Mouse (Mus musculus): ENCODE data around the gene Kif24. TPM values are rescaled to one million over a fixed set of nuclear protein-coding genes. Genes with fewer than 3 reads are reported as not detected.

Gene Kif24
- total RNA-seq, 2 experiments from 2014 or later: 0.21 to 0.32 TPM

DNA sequence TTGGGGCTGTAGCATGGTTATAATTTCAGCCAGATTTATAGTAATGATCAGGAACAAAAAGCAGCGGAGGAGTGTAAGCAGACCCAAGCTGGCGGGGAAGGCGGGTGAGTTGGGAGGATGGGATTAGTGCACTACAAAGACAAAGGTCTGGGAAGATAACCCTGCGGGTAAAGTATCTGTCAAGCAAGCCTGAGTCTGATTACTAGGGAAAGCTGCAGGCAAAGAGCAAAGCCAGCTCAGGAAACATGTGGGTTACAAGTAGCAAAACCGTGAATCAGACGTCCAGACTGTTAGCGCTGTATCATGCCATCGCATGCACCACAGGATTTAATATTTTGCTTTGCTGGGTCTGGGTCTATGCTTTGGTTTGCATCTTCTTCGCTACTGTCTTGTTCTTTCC, 58.1 kb downstream of the Kif24 start:
- DNase-seq (ENCODE audit: low spot score): no peak

DNA sequence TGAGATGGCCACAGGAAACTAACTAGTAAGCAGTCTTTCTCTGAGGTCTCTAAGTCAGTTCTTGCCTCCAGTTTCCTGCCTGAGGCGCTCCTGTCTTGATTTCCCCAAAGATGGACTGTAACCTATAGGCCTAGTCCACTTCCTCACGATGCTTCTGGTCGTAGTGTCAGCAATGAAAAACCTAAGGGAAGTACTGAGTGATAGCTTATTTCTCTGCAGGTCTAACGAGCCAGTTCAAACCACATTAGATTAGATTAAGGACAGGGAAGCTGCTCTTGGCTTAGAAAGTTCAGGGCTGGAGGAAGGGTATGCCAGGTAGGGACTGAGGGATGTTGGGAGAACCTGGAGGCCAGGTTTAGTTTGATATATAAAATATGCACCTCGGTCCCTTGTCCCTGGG, 63.1 kb downstream of the Kif24 start:
- no peak for DNase-seq (ENCODE audit: low spot score)

DNA sequence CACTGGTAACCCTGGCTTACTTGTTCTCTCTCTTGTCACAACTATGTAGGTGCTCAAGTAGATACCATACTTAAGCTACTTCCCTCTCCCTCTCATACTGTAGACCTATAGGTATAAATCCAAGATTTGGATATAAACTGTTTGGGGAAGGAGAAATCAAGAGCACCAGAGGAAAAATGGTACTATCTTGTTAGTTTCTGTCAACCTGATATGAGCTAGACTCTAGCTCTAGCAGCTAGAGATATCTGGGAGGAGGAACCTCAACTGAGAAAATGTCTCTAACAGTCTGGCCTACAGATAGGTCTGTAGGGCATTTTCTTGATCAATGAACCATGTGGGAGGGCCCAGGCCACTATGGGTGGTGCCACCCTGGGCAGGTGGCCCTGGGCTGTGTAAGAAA, 63.5 kb downstream of the Kif24 start:
- DNase-seq (ENCODE audit: low spot score): no peak

DNA sequence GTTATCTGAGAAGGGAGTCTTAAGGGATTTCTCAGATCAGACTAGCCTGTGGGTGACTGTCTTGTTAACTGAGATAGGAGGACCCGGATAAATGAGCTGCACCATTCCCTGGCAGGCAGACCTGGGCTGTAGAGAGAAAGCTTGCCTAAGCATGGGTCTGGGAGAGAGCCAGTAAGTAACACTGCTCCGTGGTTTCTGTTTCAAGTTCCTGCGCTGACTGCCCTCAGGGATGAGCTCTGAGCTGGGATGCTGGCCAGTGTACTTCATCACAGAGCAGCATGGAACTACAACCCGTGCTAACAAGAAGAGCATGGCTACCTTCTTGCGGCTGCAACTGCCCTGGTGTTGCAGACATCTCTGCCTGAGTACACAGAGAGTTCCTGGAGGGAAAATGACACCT, 64.8 kb downstream of the Kif24 start:
- DNase-seq (ENCODE audit: low spot score): peak; percentile 89

DNA sequence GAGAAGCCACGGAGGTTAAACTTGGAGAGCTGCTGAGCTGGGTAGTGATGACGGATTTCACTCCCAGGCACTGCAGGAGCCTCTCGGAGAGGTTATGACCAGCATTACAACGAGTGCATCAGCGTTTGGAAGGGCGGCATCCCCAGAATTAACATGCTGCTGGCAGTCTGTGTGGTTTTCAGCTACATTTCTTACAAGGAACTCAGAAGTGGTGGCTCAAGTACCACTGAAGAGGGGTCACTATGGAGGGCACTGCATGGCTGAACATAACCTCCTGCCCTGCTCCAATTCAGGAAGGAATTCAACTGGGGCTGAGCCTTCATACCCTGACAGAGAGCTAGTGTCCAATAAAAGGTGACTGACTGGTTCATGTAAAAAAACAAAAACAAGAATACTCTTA, 66.3 kb downstream of the Kif24 start:
- no peak for DNase-seq (ENCODE audit: low spot score)

DNA sequence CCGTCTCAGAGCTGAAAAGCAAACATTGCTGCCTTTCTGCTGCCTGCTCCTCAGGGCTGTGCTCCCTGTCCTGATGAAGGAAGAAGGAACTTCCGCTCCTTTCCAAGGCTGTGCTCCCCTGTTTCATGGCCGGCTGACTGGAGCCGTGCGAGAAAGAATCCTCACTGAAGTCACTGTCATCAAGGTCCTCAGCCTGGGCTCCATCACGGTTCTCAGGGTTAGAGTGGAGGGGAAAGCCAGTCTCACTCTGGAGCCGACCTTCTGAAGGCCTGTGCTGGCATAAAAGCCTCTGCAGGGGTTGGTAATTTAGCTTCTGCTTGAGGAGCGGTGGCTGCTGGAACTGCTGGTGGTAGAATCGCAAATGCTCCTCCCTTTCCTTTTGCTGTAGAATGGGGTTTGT, 70.0 kb downstream of the Kif24 start:
- no peak for DNase-seq (ENCODE audit: low spot score)

DNA sequence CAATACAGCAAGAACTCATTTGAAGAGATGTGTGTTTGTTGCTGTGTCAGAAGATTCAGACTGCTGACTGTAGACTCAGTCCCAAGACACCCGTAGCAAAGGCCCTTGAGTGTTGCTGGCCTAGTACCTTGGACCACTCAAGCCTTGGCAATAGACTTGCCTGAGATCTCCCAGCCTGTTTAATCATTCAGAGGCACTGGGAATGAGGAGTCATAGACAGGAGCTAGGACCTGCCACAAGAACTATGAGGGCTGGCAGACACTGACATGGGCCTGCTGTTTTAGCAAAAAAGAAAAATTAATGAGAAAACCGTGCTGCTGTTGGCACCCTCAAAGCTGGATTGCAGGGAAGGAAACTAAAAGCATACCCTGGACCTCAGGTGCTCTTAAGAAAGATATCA, 73.7 kb downstream of the Kif24 start:
- DNase-seq (ENCODE audit: low spot score): no peak

DNA sequence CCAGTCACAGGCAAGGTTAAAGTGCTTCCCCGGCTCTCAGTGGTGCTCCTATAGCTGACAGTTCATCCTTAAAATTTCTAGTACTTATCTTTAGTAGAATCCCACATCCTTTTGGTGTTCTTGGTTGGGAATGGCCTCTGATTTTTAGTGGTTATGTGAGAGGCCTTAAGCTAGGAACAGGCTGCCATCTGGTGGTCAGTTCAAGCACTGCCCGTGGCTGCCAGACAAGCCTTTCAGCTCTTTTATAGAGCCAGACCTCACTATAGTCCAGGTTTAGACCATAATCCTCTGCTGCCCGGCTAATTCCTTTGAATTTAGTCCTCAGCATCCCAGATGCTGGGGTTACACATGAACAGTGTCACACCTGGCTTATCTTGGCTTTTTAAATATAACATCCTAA, 74.6 kb downstream of the Kif24 start:
- peak; percentile 88 for DNase-seq (ENCODE audit: low spot score)

DNA sequence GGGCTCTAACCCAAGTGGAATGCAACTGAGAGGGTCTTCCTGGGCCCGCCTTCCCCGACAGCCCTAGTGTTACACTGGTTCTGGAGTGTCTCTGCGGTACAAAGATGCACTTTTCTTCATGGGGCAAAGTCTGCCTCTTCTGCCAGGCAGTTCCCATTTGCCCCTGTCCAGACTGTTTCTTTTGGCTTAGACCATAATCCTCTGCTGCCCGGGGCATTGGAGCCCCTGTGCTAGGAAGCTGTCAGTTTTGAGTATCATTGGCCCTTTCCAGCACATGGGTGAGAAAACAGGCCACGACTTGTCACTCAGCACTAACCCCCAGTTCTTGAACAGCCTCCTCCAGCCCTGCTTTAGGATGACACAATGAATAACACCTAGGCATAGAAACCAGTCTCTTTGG, 75.4 kb downstream of the Kif24 start:
- DNase-seq (ENCODE audit: low spot score): no peak

DNA sequence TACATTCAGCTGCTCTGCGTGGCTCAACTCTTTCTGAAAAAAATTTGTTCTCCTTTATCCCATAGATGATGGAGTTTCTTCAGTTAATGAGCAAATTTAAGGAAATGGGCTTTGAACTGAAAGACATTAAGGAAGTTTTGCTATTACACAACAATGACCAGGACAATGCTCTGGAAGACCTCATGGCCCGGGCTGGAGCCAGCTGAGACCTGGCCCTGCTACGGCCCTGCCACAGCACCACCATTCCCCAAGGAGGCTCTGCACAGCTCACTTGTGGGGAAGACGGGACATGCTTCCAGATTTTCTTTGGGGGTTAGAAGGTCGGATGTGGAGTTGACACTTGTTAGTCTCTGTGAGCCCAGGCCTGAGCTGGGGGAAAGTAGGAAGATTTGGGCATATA, 76.1 kb downstream of the Kif24 start:
- no peak for DNase-seq (ENCODE audit: low spot score)

DNA sequence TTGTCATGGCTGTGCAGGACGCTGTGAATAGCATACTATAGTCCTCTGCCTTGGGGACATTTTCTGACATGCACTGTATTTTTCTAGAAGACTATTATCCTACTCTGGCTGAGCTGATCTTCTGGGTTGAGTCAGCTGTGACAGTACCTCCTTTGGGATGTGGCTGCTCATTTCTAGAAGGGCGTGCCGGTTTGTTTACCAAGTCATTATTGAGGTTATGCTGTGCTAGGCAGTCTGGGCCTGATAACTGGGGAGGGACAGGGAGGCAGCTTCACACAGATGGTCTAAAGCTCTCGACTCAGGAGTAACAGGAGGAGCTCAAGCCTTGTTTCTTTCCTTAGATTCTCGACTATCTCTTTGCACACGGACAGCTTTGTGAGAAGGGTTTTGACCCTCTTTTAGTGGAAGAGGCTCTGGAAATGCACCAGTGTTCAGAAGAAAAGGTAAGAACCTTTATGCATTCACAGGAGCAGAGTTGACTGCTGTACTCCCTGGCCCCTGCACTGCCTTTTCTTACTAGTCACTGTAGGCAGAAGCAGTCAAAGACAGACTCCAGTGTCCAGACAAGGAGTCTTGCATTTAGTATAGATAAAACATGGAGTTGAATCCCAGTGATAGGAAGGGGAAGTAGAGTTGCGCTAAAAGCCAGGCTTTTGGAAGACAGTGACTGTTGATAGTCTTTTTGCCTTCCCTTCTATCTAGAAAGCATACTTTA, 76.8 kb downstream of the Kif24 start:
- DNase-seq (ENCODE audit: low spot score): peak; percentile 53

DNA sequence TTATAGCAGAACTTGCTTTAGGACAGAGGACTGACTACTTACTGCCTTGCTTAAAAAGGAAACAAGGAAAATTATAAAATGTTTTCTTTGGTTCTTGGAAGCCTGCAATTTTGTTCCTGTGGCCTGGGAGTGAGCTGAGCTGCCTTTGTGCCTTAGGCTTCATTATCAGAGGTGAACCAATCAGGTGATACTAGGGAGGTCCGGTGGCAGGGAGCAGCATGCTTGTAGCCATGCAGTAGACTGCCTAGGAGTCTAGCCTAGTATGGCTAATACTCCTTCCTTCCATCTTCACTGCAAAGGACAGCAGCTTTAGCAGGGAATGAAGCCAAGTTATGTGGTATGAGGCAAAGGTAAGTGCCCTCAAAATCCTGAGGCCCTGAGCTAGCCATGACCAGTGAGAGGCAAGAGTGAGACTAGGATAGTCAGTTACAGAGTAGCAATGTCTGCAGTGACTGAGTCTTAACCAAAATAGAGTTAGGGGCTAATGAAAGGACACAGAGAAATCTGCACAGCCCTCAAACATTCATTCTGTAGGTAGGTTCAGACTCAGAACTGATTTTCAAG, 78.2 kb downstream of the Kif24 start:
- no peak for DNase-seq (ENCODE audit: low spot score)

DNA sequence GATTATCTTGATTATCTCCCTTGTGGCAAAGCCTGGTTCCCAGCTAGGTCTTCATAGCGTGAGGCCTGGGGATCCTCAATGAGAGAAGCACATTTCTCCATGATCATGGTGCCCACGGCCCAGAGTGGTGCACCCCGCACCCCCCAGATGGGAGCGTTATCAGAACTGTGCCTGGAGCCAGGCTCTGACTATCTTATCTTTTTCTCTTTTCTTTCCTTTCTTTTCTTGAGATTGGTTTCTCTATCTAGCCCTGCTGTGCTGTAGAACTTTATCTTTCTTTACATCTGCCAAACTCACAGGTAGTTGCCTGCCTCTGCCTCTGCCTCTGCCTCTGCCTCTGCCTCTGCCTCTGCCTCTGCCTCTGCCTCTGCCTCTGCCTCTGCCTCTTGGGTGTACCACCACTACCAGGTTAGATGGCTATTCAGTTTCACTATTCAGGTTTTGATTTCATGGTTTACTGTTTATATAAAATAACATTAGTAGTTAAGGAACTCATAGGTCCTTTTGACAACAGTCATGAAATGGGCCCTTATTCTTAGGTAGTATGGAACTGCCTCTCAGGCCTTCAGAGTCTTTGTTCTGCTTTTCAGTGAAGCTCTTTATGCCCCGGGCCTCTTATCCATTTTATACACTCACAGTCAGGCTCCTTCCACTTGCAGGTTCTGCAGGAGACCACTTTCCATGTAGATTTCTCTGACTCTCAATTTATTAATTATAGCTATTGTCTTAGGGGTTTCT, 83.3 kb downstream of the Kif24 start:
- no peak for DNase-seq (ENCODE audit: low spot score)

DNA sequence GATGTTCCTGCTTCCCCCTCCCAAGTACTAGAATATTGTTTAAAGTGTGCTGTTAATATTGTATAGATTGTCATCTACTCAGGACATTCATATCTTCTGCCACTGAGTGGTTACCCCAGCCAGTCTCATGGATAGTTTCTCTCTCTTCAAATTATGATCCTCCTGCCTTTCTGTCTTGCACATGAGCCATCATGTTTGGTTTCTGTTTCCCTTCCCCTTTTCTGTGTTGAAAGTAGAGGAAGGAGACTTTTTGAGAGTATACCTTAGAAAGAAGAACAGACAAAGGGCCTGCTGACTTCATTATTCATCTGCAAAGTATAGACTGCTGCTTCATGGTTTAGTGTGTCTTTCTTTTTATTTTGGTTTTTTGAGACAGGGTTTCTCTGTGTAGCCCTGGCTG, 87.1 kb downstream of the Kif24 start:
- DNase-seq (ENCODE audit: low spot score): no peak

DNA sequence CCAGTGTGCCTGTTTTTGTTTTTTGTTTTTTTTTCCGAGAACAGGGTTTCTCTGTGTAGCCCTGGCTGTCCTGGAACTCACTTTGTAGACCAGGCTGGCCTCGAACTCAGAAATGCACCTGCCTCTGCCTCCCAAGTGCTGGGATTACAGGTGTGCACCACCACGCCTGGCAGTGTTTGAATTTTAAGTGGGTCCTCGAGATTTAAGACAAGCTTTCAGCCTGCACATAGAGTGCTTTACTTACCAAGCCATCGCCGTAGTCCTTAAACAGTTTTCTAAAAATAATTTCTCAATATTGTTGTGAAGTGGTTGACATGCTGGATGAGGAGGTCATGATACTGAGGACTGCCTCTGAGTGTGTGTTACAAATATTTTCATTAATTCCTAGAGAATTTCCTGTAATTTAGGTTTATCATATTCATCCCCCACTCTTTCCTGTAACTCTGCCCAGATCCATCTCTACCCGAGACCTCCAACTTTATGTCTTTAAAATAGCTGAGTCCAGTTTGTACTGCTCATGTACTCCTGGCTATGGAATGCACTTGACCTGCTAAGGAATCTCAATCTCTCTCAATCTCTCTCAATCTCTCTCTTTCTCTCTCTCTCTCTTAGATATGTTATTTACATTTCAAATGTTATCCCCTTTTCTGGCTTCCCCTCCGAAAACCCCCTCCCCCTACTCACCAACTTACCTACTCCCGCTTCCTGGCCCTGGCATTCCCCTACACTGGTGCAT, 94.8 kb downstream of the Kif24 start:
- no peak for DNase-seq (ENCODE audit: low spot score)

DNA sequence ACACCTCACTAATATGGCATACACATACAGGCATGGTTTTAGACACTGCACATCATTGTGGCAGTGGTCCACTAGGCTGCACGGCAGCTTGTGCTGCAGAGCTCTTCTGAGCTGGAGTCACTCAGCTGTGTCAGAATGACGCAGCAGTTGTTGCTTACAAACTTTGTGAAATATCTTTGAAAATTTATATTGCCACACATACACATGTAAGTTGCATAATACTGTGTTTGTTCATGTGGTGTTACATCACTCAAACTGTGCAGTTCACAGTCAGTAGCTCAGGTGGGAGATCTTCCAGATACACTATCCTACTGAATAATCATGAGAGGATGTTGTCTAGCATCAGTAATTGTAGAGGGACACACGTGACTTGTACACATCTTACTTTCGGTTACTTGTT, 96.5 kb downstream of the Kif24 start:
- DNase-seq (ENCODE audit: low spot score): no peak

DNA sequence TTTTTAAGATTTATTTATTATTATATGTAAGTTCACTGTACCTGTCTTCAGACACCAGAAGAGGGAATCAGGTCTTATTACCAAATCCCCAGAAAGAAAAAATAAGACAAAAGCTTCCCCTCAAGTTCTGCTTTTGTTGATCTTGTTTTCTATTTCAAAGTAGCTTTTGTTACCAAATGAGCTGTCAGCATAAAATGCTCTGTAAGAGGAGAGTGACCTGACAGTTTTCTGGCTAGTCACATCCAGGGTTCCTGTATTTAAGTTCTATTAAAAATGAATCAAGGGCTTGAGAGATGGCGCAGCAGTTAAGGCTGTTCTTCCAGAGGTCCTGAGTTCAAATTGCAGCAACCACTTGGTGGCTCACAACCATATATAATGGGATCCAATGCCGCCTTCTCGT, 103.6 kb downstream of the Kif24 start:
- no peak for DNase-seq (ENCODE audit: low spot score)

DNA sequence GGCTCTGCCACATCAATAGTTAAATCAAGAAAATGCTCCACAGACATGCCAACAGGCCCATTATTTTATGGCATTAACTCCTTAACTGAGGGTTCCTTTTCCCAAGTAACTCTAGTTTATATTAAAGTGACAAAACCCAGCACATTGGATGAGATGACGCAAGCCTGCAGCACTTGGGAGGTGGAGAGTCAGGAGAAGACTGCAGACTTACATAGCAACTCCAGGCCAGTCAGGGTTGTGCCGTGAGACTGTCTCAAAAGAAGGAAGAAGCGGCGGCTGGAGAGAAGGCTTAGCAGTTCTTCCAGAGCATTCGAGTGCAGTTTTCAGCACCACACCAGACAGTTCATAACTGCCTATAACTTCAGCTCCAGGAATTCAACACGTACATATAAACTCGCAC, 105.3 kb downstream of the Kif24 start:
- DNase-seq (ENCODE audit: low spot score): no peak

DNA sequence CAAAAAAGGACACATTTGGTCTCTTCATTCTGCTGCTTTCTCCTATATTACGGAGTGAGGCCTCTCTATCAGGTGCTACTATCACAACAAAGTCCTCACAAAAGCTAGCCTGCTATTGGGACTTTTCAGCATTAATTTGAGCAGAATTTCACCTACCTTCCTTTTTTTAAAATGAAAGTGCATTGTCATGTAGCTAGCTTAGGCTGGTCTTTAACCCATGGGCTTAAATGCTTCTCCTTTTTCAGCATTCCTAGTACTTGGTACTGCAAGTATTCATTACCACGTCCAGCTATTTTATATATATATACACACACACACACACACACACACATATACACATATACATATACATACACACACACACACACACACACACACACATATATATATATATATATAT, 106.0 kb downstream of the Kif24 start:
- no peak for DNase-seq (ENCODE audit: low spot score)

DNA sequence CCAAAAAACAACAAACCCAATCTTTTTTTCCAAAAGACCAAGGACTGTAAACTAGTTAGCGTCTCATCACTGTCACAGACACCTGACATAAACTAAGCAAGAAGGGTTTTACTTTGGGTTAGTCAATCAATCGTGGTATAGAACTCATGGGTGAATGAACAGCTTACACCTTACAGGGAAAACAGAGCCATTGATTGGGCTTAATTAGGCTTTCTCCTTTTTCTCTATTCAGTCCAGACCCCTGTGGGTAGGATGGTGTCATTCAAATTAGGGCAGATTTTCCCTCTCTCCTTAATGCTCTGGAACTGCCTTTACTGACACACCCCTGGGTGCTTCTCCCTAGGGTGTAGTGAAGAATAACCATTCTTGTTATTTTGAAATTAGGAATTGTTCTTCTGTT, 107.5 kb downstream of the Kif24 start:
- no peak for DNase-seq (ENCODE audit: low spot score)

DNA sequence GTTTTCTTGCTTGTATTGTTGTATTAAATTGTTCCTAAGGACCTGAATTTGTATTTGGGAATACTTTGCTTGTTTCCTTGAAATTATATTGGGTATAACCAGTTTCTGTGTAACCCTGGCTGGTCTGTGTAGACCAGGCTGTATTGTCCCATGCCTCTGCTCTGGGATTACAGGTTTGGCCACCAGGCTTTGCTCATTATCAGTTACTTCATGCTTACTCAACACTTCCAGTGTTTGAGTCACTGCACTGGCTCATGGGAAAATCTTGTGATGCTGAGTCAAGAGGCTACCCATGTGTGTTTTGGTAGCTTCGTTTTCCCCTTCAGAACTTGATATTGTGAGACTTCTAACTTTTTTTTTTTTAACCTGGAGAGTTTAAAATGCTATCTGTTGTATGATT, 111.4 kb downstream of the Kif24 start:
- DNase-seq (ENCODE audit: low spot score): no peak

DNA sequence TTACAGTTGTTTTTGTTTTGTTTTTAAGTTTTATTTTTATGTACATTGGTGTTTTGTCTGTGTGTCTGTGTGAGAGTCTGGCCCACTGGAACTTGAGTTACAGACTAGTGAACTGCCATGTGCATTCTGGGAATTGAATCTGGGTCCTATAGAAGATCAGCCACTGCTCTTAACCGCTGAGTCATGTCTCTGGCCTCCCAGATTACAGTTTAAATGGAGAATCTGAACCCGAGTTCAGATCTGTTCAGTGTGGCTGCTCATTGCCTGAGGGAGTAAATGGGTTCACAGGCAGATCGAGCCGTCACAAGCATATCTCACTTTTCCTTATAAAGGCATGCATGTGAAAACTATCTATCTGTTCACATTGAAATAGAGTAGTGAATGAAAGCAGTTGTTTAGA, 111.9 kb downstream of the Kif24 start:
- no peak for DNase-seq (ENCODE audit: low spot score)

All from gastrocnemius, adult 18-20 months (tissue).